Mouse (Mus musculus): ENCODE measurements at regions not wholly inside any gene's neighbourhood (a gene's known extent, or its start where the extent isn't known, plus 50 kb on each side); places are given as distances from the start of the nearest gene placed in this dataset.

GRCm38 (mm10) chr5:101524670-101525069 is 140.1 kb downstream of the Nkx6-1 start:
- no peak for TF ChIP-seq POLR2A (IDR thresholded peaks at IDR 0.05; ENCODE audit: control insufficient read depth, low read depth, low read length)
- no peak for TF ChIP-seq CTCF (IDR thresholded peaks at IDR 0.05; ENCODE audit: control insufficient read depth, insufficient read depth, insufficient replicate concordance, low read depth, low read length)
